Mouse (Mus musculus): ENCODE results near the gene Ppp1r14a.

DNA sequence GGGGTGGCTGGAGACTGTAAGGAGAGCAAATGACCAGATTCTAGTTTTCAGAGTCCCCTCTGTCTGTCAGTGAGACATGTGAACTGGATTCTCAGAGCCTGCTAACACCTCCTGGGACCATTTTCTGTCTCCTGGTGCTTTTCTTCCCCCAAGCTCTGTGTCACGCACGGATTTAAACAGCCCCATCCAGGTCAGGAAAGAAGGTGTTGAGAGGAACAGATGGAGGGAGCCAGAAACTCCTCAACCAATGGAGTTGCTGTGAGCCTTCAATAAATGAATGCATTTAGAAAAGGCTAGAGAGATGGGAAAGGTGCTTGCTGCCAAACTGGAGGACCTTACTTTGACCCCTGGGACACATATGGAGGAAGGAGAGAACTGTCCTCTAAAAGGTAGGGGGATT is 48.7 kb downstream of the Ppp1r14a start:
- TF ChIP-seq GATA1 (IDR thresholded peaks at IDR 0.05; ENCODE audit: low read length) (no peak), TAL1 (IDR thresholded peaks at IDR 0.05; ENCODE audit: low read length) (no peak)

All from erythroblast, embryonic 14.5 days (primary cell).